ENCODE assay signal across 8 mouse cellular contexts in the genomic region with DNA sequence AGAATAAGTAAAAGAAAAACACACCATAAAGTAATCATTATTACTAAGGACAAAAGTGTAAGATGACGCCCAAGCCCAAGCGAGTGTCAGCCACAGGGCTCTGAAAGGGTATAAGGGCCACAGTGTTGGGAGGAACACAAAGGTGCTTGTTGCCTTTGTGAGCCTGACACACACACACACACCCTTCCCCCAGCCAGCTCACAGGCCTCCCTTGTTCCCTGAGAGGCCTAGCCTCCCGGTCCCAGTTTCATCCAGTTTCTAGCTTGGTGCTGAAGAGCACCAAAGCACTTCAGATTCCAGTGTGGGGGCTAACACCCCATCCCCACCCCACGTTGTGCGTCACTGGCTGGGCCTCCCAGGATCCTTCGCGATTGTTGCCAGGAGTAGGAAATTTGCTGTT. TPM values are rescaled to one million over a fixed set of nuclear protein-coding genes. Genes with fewer than 3 reads are reported as not detected.
DNase-seq lines count a peak whose midpoint lies in the region; ATAC-seq and TF ChIP-seq lines count a peak whose summit lies in the region.

No protein-coding gene starts in this region.

- WGBS in hindbrain, embryonic 16.5 days, result 46% methylated on average over 7 of the region's 7 CpGs
- 46% methylated on average over 7 of the region's 7 CpGs for WGBS in midbrain, embryonic 11.5 days

- H3K4me1 ChIP-seq in cortical plate, adult 2 months (ENCODE audit: control insufficient read depth, insufficient read depth, low read length), result no peaks in the 10 kb centered on the region
- peaks cover 3% of the 10 kb centered on the region; the same call in 1 of the 2 replicates for H3K4me1 ChIP-seq in hindbrain, embryonic 16.5 days (ENCODE audit: control insufficient read depth, insufficient read depth, low read depth, low read length)
- peaks cover 5% of the 10 kb centered on the region; the same call in 1 of the 2 replicates for H3K4me1 ChIP-seq in midbrain, embryonic 11.5 days (ENCODE audit: control insufficient read depth, insufficient read depth, low read length)

- TF ChIP-seq POLR2A in cortical plate, adult 2 months (IDR thresholded peaks at IDR 0.05; ENCODE audit: extremely low read depth, insufficient read depth, low read length), result 0 out of 2 replicates have a peak, but pooled peaks have one; percentile 12

- no peak overlapping the region for H3K4me2 ChIP-seq in hindbrain, embryonic 16.5 days (ENCODE audit: low read length)
- H3K4me2 ChIP-seq in midbrain, embryonic 11.5 days, result no peak overlapping the region

- H3K9ac ChIP-seq in hindbrain, embryonic 16.5 days (ENCODE audit: low read depth, low read length), result no peak overlapping the region
- H3K9ac ChIP-seq in midbrain, embryonic 11.5 days (ENCODE audit: low read length), result peak overlapping the region; percentile 32; the same call in 1 of the 2 replicates

- no peaks in the 10 kb centered on the region for H3K9me3 ChIP-seq in hindbrain, embryonic 16.5 days (ENCODE audit: control insufficient read depth, low read length)
- no peaks in the 10 kb centered on the region for H3K9me3 ChIP-seq in midbrain, embryonic 11.5 days (ENCODE audit: control insufficient read depth, low read length)

- H3K36me3 ChIP-seq in hindbrain, embryonic 16.5 days (ENCODE audit: control insufficient read depth, insufficient read depth, low read length), result no peaks in the 10 kb centered on the region
- H3K36me3 ChIP-seq in midbrain, embryonic 11.5 days (ENCODE audit: control insufficient read depth, insufficient read depth, low read length), result no peaks in the 10 kb centered on the region

- no peak overlapping the region for H3K4me3 ChIP-seq in cortical plate, adult 2 months (ENCODE audit: insufficient read depth, low read length)
- H3K4me3 ChIP-seq in hindbrain, embryonic 16.5 days (ENCODE audit: low read length), result no peak overlapping the region
- H3K4me3 ChIP-seq in midbrain, embryonic 11.5 days (ENCODE audit: low read depth, low read length), result no peak overlapping the region

- H3K27me3 ChIP-seq in hindbrain, embryonic 16.5 days (replicated peaks; ENCODE audit: control insufficient read depth, insufficient read depth, low read length), result no peaks in the 10 kb centered on the region
- no peaks in the 10 kb centered on the region for H3K27me3 ChIP-seq in midbrain, embryonic 11.5 days (ENCODE audit: control insufficient read depth, insufficient read depth, low read length)

- ATAC-seq in hindbrain, embryonic 16.5 days, result peak; percentile 38; the same call in 1 of the 2 replicates
- peak; percentile 69; the same call in 1 of the 2 replicates for ATAC-seq in midbrain, embryonic 11.5 days (ENCODE audit: low FRiP score)
- ATAC-seq in megakaryocyte, adult 5-6 weeks (ENCODE audit: poor library complexity, severe bottlenecking), result no peak
- ATAC-seq in megakaryocyte-erythroid progenitor cell, adult 5-6 weeks (replicated peaks; ENCODE audit: low FRiP score, low TSS enrichment, poor library complexity, severe bottlenecking), result no peak

- DNase-seq in frontal cortex, adult 2 months (ENCODE audit: extremely low spot score in 1 of 2, low spot score in 1 of 2), result peak; percentile 17 to 36
- DNase-seq in frontal cortex, postnatal 14 days (ENCODE audit: low spot score in 2 of 2), result no peak
- no peak for DNase-seq in midbrain, embryonic 11.5 days (ENCODE audit: low spot score, missing footprints)
- no peak for DNase-seq in spleen, postnatal 4 days (ENCODE audit: low spot score in 2 of 2)

- H3K27ac ChIP-seq in cortical plate, adult 2 months (ENCODE audit: insufficient read depth, low read length), result peak overlapping the region; percentile 85
- no peak overlapping the region for H3K27ac ChIP-seq in hindbrain, embryonic 16.5 days (ENCODE audit: low read depth, low read length)
- H3K27ac ChIP-seq in midbrain, embryonic 11.5 days (ENCODE audit: low read depth, low read length), result no peak overlapping the region

- no peak for TF ChIP-seq CTCF in cortical plate, adult 2 months (IDR thresholded peaks at IDR 0.05; ENCODE audit: extremely low read depth, insufficient read depth, low read length)

RNA-seq across cellular contexts. Expression of a gene that starts 14.7 kb away (rescaled TPM):
- polyA plus RNA-seq in frontal cortex, adult 2 months (2012; rRNA removed), result 0.38 and 0.53 TPM in 2 replicates
- 0.45 and 0.77 TPM in 2 replicates for polyA plus RNA-seq in cortical plate, adult 2 months (2012; rRNA removed)
- polyA plus RNA-seq in hindbrain, embryonic 16.5 days (2015; fragmentation: Nextera tagmentation; extraction: Ambion mirVana), result 1.7 and 2.0 TPM in 2 replicates
- 16.8 and 17.3 TPM in 2 replicates for polyA plus RNA-seq in midbrain, embryonic 11.5 days (2014; fragmentation: Nextera tagmentation; extraction: Ambion mirVana)
- total RNA-seq in megakaryocyte, adult 5-6 weeks (2015), result 38.3 and 42.7 TPM in 2 replicates
- 29.6 and 34.7 TPM in 2 replicates for total RNA-seq in megakaryocyte, adult 5-6 weeks (2017)
- total RNA-seq in megakaryocyte-erythroid progenitor cell, adult 5-6 weeks (2014; fragmentation: Nextera tagmentation), result 3.9 and 12.0 TPM in 2 replicates
- 9.8 and 11.2 TPM in 2 replicates for total RNA-seq in megakaryocyte-erythroid progenitor cell, adult 5-6 weeks (2017)

Comparison
In these comparisons a context has a peak if more than half of its experiments do, and no peak if none do; other contexts are left out.
1. DNase-seq: peak in frontal cortex, adult 2 months (2 of 2); none in frontal cortex, postnatal 14 days (0 of 2), midbrain, embryonic 11.5 days (single experiment) and spleen, postnatal 4 days (0 of 2).
2. ATAC-seq: peak in hindbrain, embryonic 16.5 days (single experiment) and midbrain, embryonic 11.5 days (single experiment); none in megakaryocyte, adult 5-6 weeks (single experiment) and megakaryocyte-erythroid progenitor cell, adult 5-6 weeks (single experiment).